Mouse (Mus musculus): ENCODE data around the gene Rpl32. TPM values are rescaled to one million over a fixed set of nuclear protein-coding genes. Genes with fewer than 3 reads are reported as not detected.

The Rpl32 gene
- 3,642 TPM for total RNA-seq (2023)

GRCm38 (mm10) chr6:115808488-115809231 lies at the start of gene Rpl32:
Gene Rpl32, minus strand, starts transcription at chr6:115808747.

GRCm38 (mm10) chr6:115853091-115853813 lies 44.7 kb upstream of the Rpl32 start, which contains the start of the genes Mbd4 and Ift122:
Gene Mbd4, minus strand, starts transcription at chr6:115853371.
Gene Ift122, plus strand, starts transcription at chr6:115853470.

GRCm38 (mm10) chr6:115838161-115838597 lies 29.6 kb upstream of the Rpl32 start, which contains the start of gene Efcab12:
Gene Efcab12, minus strand, starts transcription at chr6:115838412.

GRCm38 (mm10) chr6:115774501-115774921 lies 34.0 kb downstream of the Rpl32 start, which contains the start of gene Cand2:
Gene Cand2, plus strand, starts transcription at chr6:115774538.

GRCm38 (mm10) chr6:115761995-115762756 lies 46.4 kb downstream of the Rpl32 start, which contains the start of gene Tmem40:
Gene Tmem40, minus strand, starts transcription at chr6:115762410.

Other genes starting within 250 kb of the Rpl32 start
- not detected for gene Mkrn2os, start 216.2 kb downstream of the Rpl32 start, total RNA-seq (2023)
- 37.3 TPM for gene Mkrn2, start 206.8 kb downstream of the Rpl32 start, total RNA-seq (2023)
- 149 TPM for gene Raf1, start 132.1 kb downstream of the Rpl32 start, total RNA-seq (2023)
- gene Tmem40, start 46.3 kb downstream of the Rpl32 start, total RNA-seq (2023), result not detected
- gene Cand2, start 34.2 kb downstream of the Rpl32 start, total RNA-seq (2023), result 5.6 TPM
- 0.52 TPM for gene Efcab12, start 29.7 kb upstream of the Rpl32 start, total RNA-seq (2023)
- 8.5 TPM for gene Mbd4, start 44.6 kb upstream of the Rpl32 start, total RNA-seq (2023)
- 2.8 TPM for gene Ift122, start 44.7 kb upstream of the Rpl32 start, total RNA-seq (2023)
- gene Rho, start 123.0 kb upstream of the Rpl32 start, total RNA-seq (2023), result not detected
- not detected for gene H1foo, start 136.2 kb upstream of the Rpl32 start, total RNA-seq (2023)
- 13.2 TPM for gene Plxnd1, start 186.3 kb upstream of the Rpl32 start, total RNA-seq (2023)